Mouse (Mus musculus) left cerebral cortex, adult 2 months (tissue): Measurements from ENCODE around the gene Olfr1178. TPM values are rescaled to one million over a fixed set of nuclear protein-coding genes. Genes with fewer than 3 reads are reported as not detected.

Experiments used
- DNase-seq, 2 experiments: peaks; one replicate each; pipeline ENCODE4 v3.0.0; 2021 to 2022; ENCODE audit warnings: low spot score in 2 of 2, mixed read lengths in 1 of 2; ENCODE audit errors: extremely low spot score in 1 of 2
- H3K27ac ChIP-seq: fragments of 200-600 bp; 2 replicates; pipeline ENCODE4 v1.8.1; 2022
- H3K4me3 ChIP-seq: fragments of 200-600 bp; 2 replicates; pipeline ENCODE4 v1.8.1; 2022
- CTCF ChIP-seq: fragments of 200-600 bp; IDR thresholded peaks from 2 replicates; pipeline ENCODE4 v1.8.1; 2022; ENCODE audit warnings: antibody characterized with exemption, mild to moderate bottlenecking, moderate library complexity
- intact Hi-C: fragments of 180-260 bp; cut with DNase I; formaldehyde crosslinking; loops from one replicate; pipeline ENCODE4 v1.15.1; 2025
- long read RNA-seq, 2 experiments: library from polyadenylated mRNA; stranded (forward); transcript quantifications; one replicate each; pipeline ENCODE4 v2.0.0; 2021; ENCODE audit warnings: borderline mapping rate in 2 of 2
- total RNA-seq, 2 experiments: library from RNA; stranded (reverse); gene quantifications; 2 replicates each; pipeline ENCODE4 v1.2.3; 2021

The Olfr1178 gene
- not detected for total RNA-seq
- long read RNA-seq, experiment 1, result 0 reads
- long read RNA-seq, experiment 2, result 0 reads

GRCm38 (mm10) chr2:88386762-88387161, at the start of gene Olfr1178:
Olfr1178 (plus strand) TSS chr2:88387062.
- no peak for DNase-seq
- Histone ChIP-seq H3K4me3 (no peak within 1 kb of the TSS), H3K27ac (no peak within 1 kb of the TSS)
- intact Hi-C loops, result no loop called here
- no peak for TF ChIP-seq CTCF

- DNase-seq, result no peak
- TF ChIP-seq CTCF, result no peak
- no peak within 1 kb of the TSS for H3K27ac ChIP-seq
- no peak within 1 kb of the TSS for H3K4me3 ChIP-seq
- intact Hi-C loops, result no loop called here
Observed at GRCm38 (mm10) chr2:88346392-88346791, 40.5 kb upstream of the Olfr1178 start, which contains the start of gene Olfr1177-ps. Olfr1177-ps (minus strand) TSS chr2:88346492.

GRCm38 (mm10) chr2:88356304-88356703, 30.6 kb upstream of the Olfr1178 start:
- Histone ChIP-seq H3K27ac (no peak overlapping the region), H3K4me3 (no peak overlapping the region)
- intact Hi-C loops, result no loop called here
- DNase-seq, result no peak
- TF ChIP-seq CTCF, result peak; percentile 78

- H3K4me3 ChIP-seq, result no peak within 1 kb of the TSS
- H3K27ac ChIP-seq, result no peak within 1 kb of the TSS
- no peak for TF ChIP-seq CTCF
- no peak for DNase-seq
- intact Hi-C loops, result no loop called here
Observed at GRCm38 (mm10) chr2:88406353-88406752, 19.5 kb downstream of the Olfr1178 start, which contains the start of gene Olfr1179. Olfr1179 (minus strand) TSS chr2:88406453.

- intact Hi-C loops, result no loop called here
- TF ChIP-seq CTCF, result no peak
- DNase-seq, result no peak
- Histone ChIP-seq H3K4me3 (no peak within 1 kb of the TSS), H3K27ac (no peak within 1 kb of the TSS)
Observed at GRCm38 (mm10) chr2:88419051-88419450, 32.2 kb downstream of the Olfr1178 start, which contains the start of gene Olfr1180. Olfr1180 (minus strand) TSS chr2:88419151.

- no peak within 1 kb of the TSS for H3K4me3 ChIP-seq
- intact Hi-C loops, result no loop called here
- no peak for DNase-seq
- no peak within 1 kb of the TSS for H3K27ac ChIP-seq
- no peak for TF ChIP-seq CTCF
Observed at GRCm38 (mm10) chr2:88426071-88426470, 39.2 kb downstream of the Olfr1178 start, which contains the start of gene Olfr1181. Olfr1181 (minus strand) TSS chr2:88426171.

GRCm38 (mm10) chr2:88449031-88449430, 62.2 kb downstream of the Olfr1178 start, which contains the start of gene Gm13757:
Gm13757 (minus strand) TSS chr2:88449131.
- Histone ChIP-seq H3K27ac (no peak within 1 kb of the TSS), H3K4me3 (no peak within 1 kb of the TSS)
- no peak for TF ChIP-seq CTCF
- no peak for DNase-seq
- intact Hi-C loops, result no loop called here

Other genes starting within 250 kb of the Olfr1178 start
- gene Olfr1167, start 231.9 kb upstream of the Olfr1178 start, total RNA-seq, result not detected
- not detected for gene Olfr1168, start 205.2 kb upstream of the Olfr1178 start, total RNA-seq
- gene Olfr1170, start 158.7 kb upstream of the Olfr1178 start, total RNA-seq, result not detected
- gene Olfr1173, start 107.2 kb upstream of the Olfr1178 start, total RNA-seq, result under 1 TPM in 1 of 2 experiments, not detected in 1; 0.07 TPM
- not detected for gene Olfr1174-ps, start 71.9 kb upstream of the Olfr1178 start, total RNA-seq
- not detected for gene Olfr1175-ps, start 59.8 kb upstream of the Olfr1178 start, total RNA-seq
- gene Olfr1176, start 50.3 kb upstream of the Olfr1178 start, total RNA-seq, result not detected
- not detected for gene Olfr1177-ps, start 40.6 kb upstream of the Olfr1178 start, total RNA-seq
- gene Olfr1179, start 19.4 kb downstream of the Olfr1178 start, total RNA-seq, result not detected
- not detected for gene Olfr1180, start 32.1 kb downstream of the Olfr1178 start, total RNA-seq
- gene Olfr1181, start 39.1 kb downstream of the Olfr1178 start, total RNA-seq, result not detected
- gene Gm13757, start 62.1 kb downstream of the Olfr1178 start, total RNA-seq, result not detected
- not detected for gene Olfr1183, start 67.8 kb downstream of the Olfr1178 start, total RNA-seq
- gene Olfr1184, start 96.5 kb downstream of the Olfr1178 start, total RNA-seq, result not detected
- not detected for gene Olfr1185-ps1, start 106.3 kb downstream of the Olfr1178 start, total RNA-seq
- not detected for gene Olfr1186, start 131.5 kb downstream of the Olfr1178 start, total RNA-seq
- gene Olfr1188, start 169.9 kb downstream of the Olfr1178 start, total RNA-seq, result not detected
- gene Olfr1189, start 199.4 kb downstream of the Olfr1178 start, total RNA-seq, result not detected